Mouse (Mus musculus) kidney, postnatal 4 days (tissue): ENCODE measurements around the gene Cbl.

ENCODE experiments used
- DNase-seq, 2 experiments: peaks; one replicate each; pipeline ENCODE4 v3.0.0; 2021; ENCODE audit warnings: mixed read lengths in 2 of 2

Cbl gene

GRCm38 (mm10) chr9:44096536-44096935, 137.3 kb downstream of the Cbl start:
- DNase-seq: no peak

GRCm38 (mm10) chr9:44095781-44096180, 138.1 kb downstream of the Cbl start:
- no peak for DNase-seq

- DNase-seq: no peak
These were observed 139.1 kb downstream of the Cbl start for GRCm38 (mm10) chr9:44094737-44095136.

DNA sequence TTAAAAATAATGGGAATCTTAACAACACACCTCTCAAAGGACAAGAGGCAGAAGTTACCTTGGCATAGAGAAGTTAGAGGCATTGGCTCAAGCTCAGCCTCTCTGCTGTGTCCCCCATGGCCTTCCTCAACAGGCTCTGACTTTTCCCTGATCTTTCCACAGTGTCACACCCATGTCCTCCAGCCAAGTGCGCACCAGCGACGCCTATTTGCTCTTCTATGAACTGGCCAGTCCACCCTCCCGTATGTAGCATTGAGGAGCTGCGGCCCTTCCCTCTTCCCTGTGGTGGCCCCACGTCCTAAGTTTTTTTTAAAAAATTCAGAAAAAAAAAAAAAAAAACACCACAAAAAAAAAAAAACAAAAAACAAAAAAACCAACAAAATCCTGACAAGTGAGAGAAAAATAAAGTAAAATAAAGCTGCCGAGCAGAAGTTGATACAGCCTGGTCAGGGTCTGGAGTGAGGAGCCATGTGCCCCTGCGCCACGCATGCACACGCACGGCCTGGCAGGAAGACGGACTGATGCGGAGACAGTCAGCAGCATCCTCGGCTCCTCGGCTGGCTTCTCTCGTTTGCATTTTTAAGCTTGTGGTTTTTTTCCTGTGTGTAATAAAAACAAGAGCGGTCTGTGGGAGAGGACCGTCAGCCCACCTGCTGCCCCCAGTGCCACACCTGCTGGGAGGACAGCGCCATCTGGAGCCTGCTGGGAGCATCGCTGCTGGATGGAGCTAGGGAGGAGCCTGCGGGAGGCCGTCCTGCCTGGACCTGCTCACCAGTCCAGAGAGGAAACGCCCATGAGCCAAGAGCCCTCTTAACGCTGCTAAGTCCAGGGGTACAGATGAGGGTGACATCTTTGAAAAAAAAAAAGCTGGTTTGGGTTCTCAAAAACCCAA, 140.0 kb downstream of the Cbl start:
- peak; percentile 91 to 92 for DNase-seq
